Mouse (Mus musculus) MEL (cell line): ENCODE measurements around the gene Secisbp2. TPM values are rescaled to one million over a fixed set of nuclear protein-coding genes. Genes with fewer than 3 reads are reported as not detected.

ENCODE experiments used
- DNase-seq: peaks from one replicate; pipeline ENCODE4 v3.0.0; 2011; ENCODE audit warnings: low read depth, low spot score
- H3K27ac ChIP-seq: 2 replicates; pipeline ENCODE4 v1.5.1; 2012; ENCODE audit warnings: low read depth, mild to moderate bottlenecking, control low read depth, low read length, moderate library complexity; ENCODE audit not compliant: control insufficient read depth
- H3K27me3 ChIP-seq, 2 experiments: fragments of 150-350 bp in 1 of 2; sonication (generic) in 1 of 2; 2 replicates each; pipeline ENCODE4 v1.6.1; 2012; ENCODE audit warnings: low read length in 2 of 2, mild to moderate bottlenecking in 2 of 2, improper control_type of control experiment in 1 of 2, moderate library complexity in 1 of 2; ENCODE audit not compliant: insufficient read depth in 2 of 2, control insufficient read depth in 1 of 2
- H3K36me3 ChIP-seq, 2 experiments: 2 replicates each; pipeline ENCODE4 v1.6.1; 2012 to 2014; ENCODE audit warnings: low read length in 2 of 2, improper control_type of control experiment in 1 of 2, inconsistent platforms in 1 of 2, mild to moderate bottlenecking in 1 of 2; ENCODE audit not compliant: insufficient read depth in 2 of 2, control insufficient read depth in 1 of 2
- H3K4me1 ChIP-seq, 2 experiments: fragments of 150-350 bp in 1 of 2; sonication (generic) in 1 of 2; 2 replicates each; pipeline ENCODE4 v1.6.1; 2012; ENCODE audit warnings: low read length in 2 of 2, improper control_type of control experiment in 1 of 2, mild to moderate bottlenecking in 1 of 2; ENCODE audit not compliant: insufficient read depth in 2 of 2, control insufficient read depth in 1 of 2
- H3K4me3 ChIP-seq, 2 experiments: fragments of 150-350 bp in 1 of 2; sonication (generic) in 1 of 2; 2 replicates each; pipeline ENCODE4 v1.5.1; 2012; ENCODE audit warnings: low read depth in 2 of 2, low read length in 2 of 2, mild to moderate bottlenecking in 2 of 2, moderate library complexity in 2 of 2, control low read depth in 1 of 2, improper control_type of control experiment in 1 of 2; ENCODE audit not compliant: control insufficient read depth in 1 of 2, insufficient read depth in 1 of 2
- H3K79me2 ChIP-seq: 2 replicates; pipeline ENCODE4 v1.6.1; 2012; ENCODE audit warnings: mild to moderate bottlenecking, low read length, moderate library complexity; ENCODE audit not compliant: control insufficient read depth, poor library complexity, insufficient read depth
- H3K9ac ChIP-seq: 2 replicates; pipeline ENCODE4 v1.6.1; 2012; ENCODE audit warnings: low read depth, mild to moderate bottlenecking, control low read depth, low read length, moderate library complexity; ENCODE audit not compliant: control insufficient read depth, poor library complexity, severe bottlenecking
- H3K9me3 ChIP-seq: fragments of 150-350 bp; sonication (generic); replicated peaks from 2 replicates; pipeline ENCODE4 v1.6.1; 2012; ENCODE audit warnings: mild to moderate bottlenecking, low read length, improper control_type of control experiment, moderate library complexity; ENCODE audit not compliant: insufficient read depth
- CHD1 ChIP-seq: IDR thresholded peaks from 2 replicates; pipeline ENCODE4 v1.6.1; 2012; ENCODE audit warnings: low read depth, mild to moderate bottlenecking, inconsistent platforms, low read length, improper control_type of control experiment
- E2F4 ChIP-seq: IDR thresholded peaks from 2 replicates; pipeline ENCODE4 v1.6.1; 2011; ENCODE audit warnings: low read depth, low read length, improper control_type of control experiment, borderline replicate concordance
- ELF1 ChIP-seq: IDR thresholded peaks from 2 replicates; pipeline ENCODE4 v1.6.1; 2014; ENCODE audit warnings: low read depth, mild to moderate bottlenecking, inconsistent platforms, low read length, improper control_type of control experiment, moderate library complexity
- EP300 ChIP-seq, 2 experiments: IDR thresholded peaks; 2 replicates each; pipeline ENCODE4 v1.6.1; 2011; ENCODE audit warnings: improper control_type of control experiment in 2 of 2, low read length in 2 of 2, low read depth in 1 of 2, mild to moderate bottlenecking in 1 of 2
- GABPA ChIP-seq: IDR thresholded peaks from 2 replicates; pipeline ENCODE4 v1.6.1; 2012; ENCODE audit warnings: low read depth, mild to moderate bottlenecking, inconsistent platforms, low read length, improper control_type of control experiment, moderate library complexity
- GATA1 ChIP-seq: IDR thresholded peaks from 2 replicates; pipeline ENCODE4 v1.6.1; 2011; ENCODE audit warnings: low read depth, low read length, improper control_type of control experiment
- HCFC1 ChIP-seq: IDR thresholded peaks from 2 replicates; pipeline ENCODE4 v1.6.1; 2012; ENCODE audit warnings: low read depth, mild to moderate bottlenecking, inconsistent platforms, low read length, improper control_type of control experiment, moderate library complexity
- JUND ChIP-seq: IDR thresholded peaks from 2 replicates; pipeline ENCODE4 v1.6.1; 2011; ENCODE audit warnings: low read depth, mild to moderate bottlenecking, improper control_type of control experiment, low read length
- KAT2A ChIP-seq: conservative IDR thresholded peaks from 2 replicates; pipeline ENCODE4 v1.6.1; 2012; ENCODE audit warnings: low read depth, low read length, improper control_type of control experiment, inconsistent platforms
- MAFK ChIP-seq: IDR thresholded peaks from 2 replicates; pipeline ENCODE4 v1.6.1; 2011; ENCODE audit warnings: low read depth, mild to moderate bottlenecking, low read length, improper control_type of control experiment, borderline replicate concordance
- MXI1 ChIP-seq: IDR thresholded peaks from 2 replicates; pipeline ENCODE4 v1.6.1; 2011; ENCODE audit warnings: mild to moderate bottlenecking, low read depth, low read length, improper control_type of control experiment
- MYB ChIP-seq: IDR thresholded peaks from 2 replicates; pipeline ENCODE4 v1.6.1; 2011; ENCODE audit warnings: mild to moderate bottlenecking, low read depth, low read length, improper control_type of control experiment
- NELFE ChIP-seq: IDR thresholded peaks from 2 replicates; pipeline ENCODE4 v1.6.1; 2011; ENCODE audit warnings: low read depth, low read length, improper control_type of control experiment
- POLR2AphosphoS2 ChIP-seq: IDR thresholded peaks from 2 replicates; pipeline ENCODE4 v1.6.1; 2011; ENCODE audit warnings: low read length, improper control_type of control experiment
- POLR2AphosphoS5 ChIP-seq: IDR thresholded peaks from 2 replicates; pipeline ENCODE4 v1.6.1; 2012; ENCODE audit warnings: low read depth, borderline replicate concordance, mild to moderate bottlenecking, inconsistent platforms, low read length, moderate library complexity, mixed read lengths
- SIN3A ChIP-seq: IDR thresholded peaks from 2 replicates; pipeline ENCODE4 v1.6.1; 2012; ENCODE audit warnings: low read length, improper control_type of control experiment, inconsistent platforms
- SMC3 ChIP-seq: IDR thresholded peaks from 2 replicates; pipeline ENCODE4 v1.6.1; 2011; ENCODE audit warnings: low read depth, low read length, improper control_type of control experiment
- TAL1 ChIP-seq: IDR thresholded peaks from 2 replicates; pipeline ENCODE4 v1.6.1; 2012; ENCODE audit warnings: mild to moderate bottlenecking, inconsistent platforms, low read length, moderate library complexity, mixed read lengths
- TBP ChIP-seq: IDR thresholded peaks from 2 replicates; pipeline ENCODE4 v1.8.0; 2011; ENCODE audit warnings: low read depth, low read length, improper control_type of control experiment
- TCF12 ChIP-seq: IDR thresholded peaks from 2 replicates; pipeline ENCODE4 v1.6.1; 2014; ENCODE audit warnings: low read depth, mild to moderate bottlenecking, inconsistent platforms, low read length, improper control_type of control experiment, moderate library complexity
- UBTF ChIP-seq: IDR thresholded peaks from 2 replicates; pipeline ENCODE4 v1.6.1; 2012; ENCODE audit warnings: low read depth, mild to moderate bottlenecking, inconsistent platforms, low read length, improper control_type of control experiment, moderate library complexity, borderline replicate concordance; ENCODE audit not compliant: insufficient read depth
- USF2 ChIP-seq, 2 experiments: IDR thresholded peaks; 2 replicates each; pipeline ENCODE4 v1.6.1; 2011 to 2012; ENCODE audit warnings: improper control_type of control experiment in 2 of 2, low read length in 2 of 2, borderline replicate concordance in 1 of 2, inconsistent platforms in 1 of 2, low read depth in 1 of 2, mild to moderate bottlenecking in 1 of 2; ENCODE audit not compliant: insufficient read depth in 1 of 2
- ZC3H11A ChIP-seq: IDR thresholded peaks from 2 replicates; pipeline ENCODE4 v1.6.1; 2012; ENCODE audit warnings: low read depth, mild to moderate bottlenecking, inconsistent platforms, low read length, improper control_type of control experiment
- ZKSCAN1 ChIP-seq: IDR thresholded peaks from 2 replicates; pipeline ENCODE4 v1.6.1; 2012; ENCODE audit warnings: low read depth, mild to moderate bottlenecking, inconsistent platforms, low read length, improper control_type of control experiment, moderate library complexity
- ZNF384 ChIP-seq: IDR thresholded peaks from 2 replicates; pipeline ENCODE4 v1.6.1; 2012; ENCODE audit warnings: low read depth, mild to moderate bottlenecking, inconsistent platforms, low read length, improper control_type of control experiment
- polyA plus RNA-seq, 2 experiments: library from polyadenylated mRNA; stranded (reverse) in 1 of 2; unstranded in 1 of 2; fragments of >175 nt in 1 of 2; fragments of >200 nt in 1 of 2; gene quantifications; 2 replicates each; pipeline versions ENCODE4 v1.2.1 to v1.2.4; 2012; ENCODE audit warnings: low replicate concordance in 2 of 2, low read depth in 1 of 2; ENCODE audit not compliant: insufficient read length in 2 of 2, insufficient read depth in 1 of 2, missing spikeins in 1 of 2
- total RNA-seq: library from RNA; depleted of rRNA; stranded (reverse); fragments of 300-350 nt; gene quantifications from 2 replicates; pipeline ENCODE4 v1.2.3, GENCODE M21; 2012

Secisbp2 gene
- total and polyA plus RNA-seq, 3 experiments: 26.0 to 76.4 (median 28.5) TPM

GRCm38 (mm10) chr13:51725446-51725845 is 73.9 kb downstream of the Secisbp2 start:
- H3K79me2 ChIP-seq: no peaks in the 10 kb centered on the region
- no peak for TF ChIP-seq SMC3
- TF ChIP-seq TBP: no peak
- TF ChIP-seq MXI1: no peak
- no peak for TF ChIP-seq ELF1
- no peak for TF ChIP-seq KAT2A
- no peak for TF ChIP-seq GABPA
- TF ChIP-seq JUND: no peak
- TF ChIP-seq ZNF384: no peak
- TF ChIP-seq USF2 (IDR thresholded peaks at IDR 0.05; ENCODE audit: borderline replicate concordance in 1 of 2, insufficient read depth in 1 of 2, low read depth in 1 of 2, low read length in 2 of 2): no peak
- TF ChIP-seq EP300 (IDR thresholded peaks at IDR 0.05; ENCODE audit: low read depth in 1 of 2, low read length in 2 of 2): no peak
- TF ChIP-seq ZKSCAN1: no peak
- TF ChIP-seq MYB: no peak
- no peak for TF ChIP-seq MAFK
- TF ChIP-seq CHD1: no peak
- no peak for TF ChIP-seq POLR2AphosphoS5
- TF ChIP-seq TAL1: no peak
- no peak for TF ChIP-seq E2F4
- peaks cover 0 to 10% of the 10 kb centered on the region in 2 experiments; a peak in 2 of 4 replicates for H3K36me3 ChIP-seq
- no peak for DNase-seq
- no peak overlapping the region for H3K9ac ChIP-seq
- H3K4me1 ChIP-seq: peaks cover 6 to 11% of the 10 kb centered on the region in 2 experiments
- no peak overlapping the region for H3K27ac ChIP-seq
- no peaks in the 10 kb centered on the region for H3K9me3 ChIP-seq
- H3K27me3 ChIP-seq: no peaks in the 10 kb centered on the region
- no peak overlapping the region for H3K4me3 ChIP-seq

DNA sequence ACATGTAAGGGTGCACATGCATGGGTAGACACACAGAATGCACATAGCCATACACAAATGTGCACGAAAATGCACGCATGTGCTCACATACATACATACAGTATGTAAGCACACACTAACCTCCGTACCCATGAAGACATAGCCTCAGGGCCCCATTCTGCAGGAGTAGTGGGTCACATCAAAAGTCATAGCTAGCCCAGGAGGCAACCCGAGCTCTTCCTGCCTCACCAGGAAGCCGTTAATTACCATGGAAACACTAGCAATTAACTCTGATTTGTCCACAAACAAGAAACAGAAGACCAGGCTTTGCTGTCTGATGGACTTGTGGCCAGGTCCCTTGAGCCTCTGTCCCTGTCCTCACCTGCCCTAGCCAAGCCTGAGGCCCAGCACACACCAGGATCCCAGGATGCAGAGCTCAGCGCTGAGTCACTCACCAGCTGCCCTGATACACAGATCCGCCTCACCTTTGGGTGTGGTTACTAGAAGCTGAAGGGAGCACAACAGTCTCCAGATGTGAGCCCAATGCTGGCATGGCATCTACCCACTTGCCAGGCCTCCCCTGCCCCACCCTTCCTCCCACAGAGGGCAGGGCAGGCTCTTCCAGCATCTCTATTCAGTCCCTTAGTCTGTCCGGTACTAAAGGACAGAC is 74.6 kb downstream of the Secisbp2 start:
- Histone ChIP-seq H3K79me2 (no peaks in the 10 kb centered on the region), H3K36me3 (peaks cover 0 to 10% of the 10 kb centered on the region in 2 experiments; a peak in 3 of 4 replicates), H3K4me1 (peaks cover 6 to 11% of the 10 kb centered on the region in 2 experiments), H3K4me3 (no peak overlapping the region), H3K27ac (no peak overlapping the region), H3K9me3 (no peaks in the 10 kb centered on the region), H3K9ac (no peak overlapping the region), H3K27me3 (no peaks in the 10 kb centered on the region)
- TF ChIP-seq HCFC1 (no peak), GATA1 (no peak), ZNF384 (no peak), MAFK (no peak), TCF12 (no peak), ZC3H11A (no peak), UBTF (no peak), TAL1 (no peak), MYB (no peak), E2F4 (no peak), POLR2AphosphoS2 (no peak), SIN3A (no peak), MXI1 (no peak), NELFE (no peak)
- DNase-seq: no peak
